Mouse (Mus musculus) erythroblast, embryonic 14.5 days (primary cell): ENCODE results near the gene Tspan32. TPM values are rescaled to one million over a fixed set of nuclear protein-coding genes. Genes with fewer than 3 reads are reported as not detected.

Experiments used
- H3K27me3 ChIP-seq: 2 replicates; pipeline ENCODE4 v1.6.1; 2012; ENCODE audit warnings: inconsistent platforms; ENCODE audit not compliant: control insufficient read depth
- H3K36me3 ChIP-seq: 2 replicates; pipeline ENCODE4 v1.6.1; 2012; ENCODE audit warnings: mild to moderate bottlenecking, inconsistent platforms; ENCODE audit not compliant: control insufficient read depth
- H3K4me1 ChIP-seq: 2 replicates; pipeline ENCODE4 v1.6.1; 2012; ENCODE audit warnings: inconsistent platforms; ENCODE audit not compliant: control insufficient read depth
- H3K4me3 ChIP-seq: replicated peaks from 2 replicates; pipeline ENCODE3; 2012; ENCODE audit warnings: moderate library complexity, mild to moderate bottlenecking, inconsistent platforms
- H3K9me3 ChIP-seq: 2 replicates; pipeline ENCODE4 v1.6.1; 2012; ENCODE audit warnings: low read length, inconsistent platforms, mixed read lengths; ENCODE audit not compliant: control insufficient read depth
- GATA1 ChIP-seq: IDR thresholded peaks from 2 replicates; pipeline ENCODE4 v1.6.1; 2012; ENCODE audit warnings: low read length, inconsistent platforms, mixed read lengths
- TAL1 ChIP-seq: IDR thresholded peaks from 3 replicates; pipeline ENCODE4 v1.6.1; 2012; ENCODE audit warnings: low read length, inconsistent platforms, mixed read lengths
- polyA plus RNA-seq: library from polyadenylated mRNA; stranded (reverse); fragments of >175 nt; gene quantifications from 2 replicates; pipeline ENCODE4 v1.2.3, GENCODE M21; 2012

Tspan32 gene
- polyA plus RNA-seq, 1 experiment, result 17.8 TPM

DNA sequence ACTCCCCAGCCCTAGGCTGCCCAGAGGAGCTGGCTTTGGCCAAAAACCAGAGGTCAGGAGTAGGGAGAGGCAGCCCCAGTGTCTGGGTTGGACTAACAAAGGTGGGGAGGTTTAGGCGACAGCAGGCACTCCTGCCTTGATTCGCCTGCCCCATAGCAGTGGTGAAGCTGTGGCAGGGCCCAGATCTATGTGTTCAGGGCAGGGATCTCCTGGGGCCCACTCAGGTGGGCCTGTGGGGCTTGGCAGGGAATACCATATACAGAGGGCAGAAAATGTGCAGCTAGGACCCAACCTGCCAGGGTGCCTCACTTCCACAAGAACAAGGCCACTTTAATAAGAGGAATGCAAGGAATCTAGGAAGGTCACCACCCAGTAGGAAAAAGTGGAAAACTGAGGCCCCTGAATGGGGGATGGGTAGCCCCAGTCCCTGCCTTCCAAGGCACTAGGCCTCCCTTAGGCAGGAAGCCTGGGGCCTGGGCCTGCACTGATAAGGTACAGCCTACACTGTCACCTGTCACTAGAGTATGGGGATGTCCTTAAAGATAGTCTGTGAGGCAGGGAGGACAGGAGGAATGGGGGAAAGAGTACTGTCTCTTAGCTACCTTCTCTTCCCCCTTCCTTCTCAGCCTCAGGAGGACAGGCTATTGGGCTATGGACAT, 1.4 kb downstream of the Tspan32 start:
- TF ChIP-seq GATA1, result peak; percentile 96
- TF ChIP-seq TAL1, result peak; percentile 93
- Histone ChIP-seq H3K27me3 (no peaks in the 10 kb centered on the region), H3K9me3 (no peaks in the 10 kb centered on the region), H3K4me3 (peak overlapping the region; percentile 78), H3K36me3 (peaks cover 57% of the 10 kb centered on the region), H3K4me1 (peaks cover 92% of the 10 kb centered on the region)

DNA sequence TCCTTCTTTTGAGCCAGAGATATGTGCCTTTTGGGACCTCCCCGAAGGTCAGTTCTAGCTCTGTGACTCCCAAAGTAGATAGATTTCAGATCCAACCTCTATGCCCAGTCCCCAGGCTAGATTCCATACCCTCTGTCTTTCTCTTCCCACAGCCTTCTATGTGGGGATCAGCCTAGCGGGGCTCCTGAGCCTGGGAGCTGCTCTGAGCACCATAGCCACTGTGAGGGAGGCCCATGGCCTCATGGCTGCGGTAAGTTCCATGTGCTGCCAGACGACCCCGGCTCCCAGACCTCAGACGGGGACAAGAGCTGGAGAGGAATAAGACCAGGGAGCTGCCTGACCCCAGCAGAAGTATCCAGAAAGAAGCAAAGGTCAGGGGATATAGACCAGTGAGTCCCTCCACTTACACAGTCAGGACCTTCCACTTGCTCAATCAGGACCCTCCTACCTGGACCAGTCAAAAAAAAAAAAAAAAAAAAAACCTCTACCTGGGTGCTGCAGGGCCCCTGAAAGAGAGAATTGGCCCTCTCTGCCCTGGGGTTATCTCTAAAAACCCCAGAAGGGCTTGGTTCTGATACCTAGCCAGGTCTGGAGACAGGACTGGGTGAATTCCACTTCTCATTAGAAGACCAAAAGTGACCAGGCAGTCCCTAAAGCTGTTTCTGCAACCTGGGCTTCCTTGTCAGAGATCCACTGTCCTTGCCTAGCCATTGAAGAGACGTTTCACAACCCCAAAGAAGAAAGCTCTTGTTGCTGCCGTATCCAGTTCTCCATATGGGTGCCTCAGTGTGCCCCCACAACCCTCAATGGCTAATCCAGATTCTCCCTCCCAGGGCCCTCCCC, 2.1 kb downstream of the Tspan32 start:
- TF ChIP-seq TAL1 (no peak), GATA1 (no peak)
- no peaks in the 10 kb centered on the region for H3K9me3 ChIP-seq
- peaks cover 92% of the 10 kb centered on the region for H3K4me1 ChIP-seq
- H3K4me3 ChIP-seq, result peak overlapping the region; percentile 78
- no peaks in the 10 kb centered on the region for H3K27me3 ChIP-seq
- H3K36me3 ChIP-seq, result peaks cover 58% of the 10 kb centered on the region

DNA sequence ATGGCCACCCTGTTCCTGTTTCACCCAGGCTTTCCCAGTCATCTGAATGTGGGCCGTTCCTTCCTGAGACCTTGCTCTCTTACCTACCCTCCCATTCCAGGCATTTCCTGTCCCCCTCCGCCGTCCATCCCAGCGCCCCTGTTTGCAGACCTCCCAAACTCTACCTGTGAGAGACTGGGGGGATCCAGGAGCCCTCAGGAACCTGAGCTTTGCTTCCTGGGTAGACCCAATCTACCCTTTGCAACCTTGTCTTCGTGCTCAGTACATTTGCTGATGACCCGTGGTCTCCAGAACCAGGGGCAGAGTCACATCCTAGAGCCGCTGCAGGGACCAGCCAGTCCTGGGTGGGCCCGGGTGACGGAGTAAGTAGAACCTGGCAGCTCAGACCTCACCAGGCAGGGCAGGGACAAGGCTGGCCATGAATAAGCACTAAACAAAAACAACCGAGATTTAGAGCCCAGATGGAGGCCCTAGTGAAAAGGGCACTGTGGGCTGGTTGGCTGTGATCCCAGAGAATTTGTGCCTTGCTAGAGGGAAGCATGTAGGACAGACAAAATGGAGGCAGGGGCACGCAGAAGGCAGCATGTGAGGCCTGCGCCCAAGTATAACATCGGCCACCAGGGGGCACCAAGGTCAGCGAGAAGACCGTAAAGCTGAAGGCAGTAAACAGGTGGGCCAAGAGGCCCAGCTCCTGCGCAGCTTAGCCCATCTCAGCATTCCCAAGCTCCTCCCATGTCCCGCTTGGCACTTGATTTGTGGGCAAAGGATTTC, 2.9 kb downstream of the Tspan32 start:
- H3K4me3 ChIP-seq, result peak overlapping the region; percentile 78
- H3K4me1 ChIP-seq, result peaks cover 92% of the 10 kb centered on the region
- TF ChIP-seq TAL1 (no peak), GATA1 (no peak)
- H3K36me3 ChIP-seq, result peaks cover 62% of the 10 kb centered on the region
- no peaks in the 10 kb centered on the region for H3K27me3 ChIP-seq
- H3K9me3 ChIP-seq, result no peaks in the 10 kb centered on the region

DNA sequence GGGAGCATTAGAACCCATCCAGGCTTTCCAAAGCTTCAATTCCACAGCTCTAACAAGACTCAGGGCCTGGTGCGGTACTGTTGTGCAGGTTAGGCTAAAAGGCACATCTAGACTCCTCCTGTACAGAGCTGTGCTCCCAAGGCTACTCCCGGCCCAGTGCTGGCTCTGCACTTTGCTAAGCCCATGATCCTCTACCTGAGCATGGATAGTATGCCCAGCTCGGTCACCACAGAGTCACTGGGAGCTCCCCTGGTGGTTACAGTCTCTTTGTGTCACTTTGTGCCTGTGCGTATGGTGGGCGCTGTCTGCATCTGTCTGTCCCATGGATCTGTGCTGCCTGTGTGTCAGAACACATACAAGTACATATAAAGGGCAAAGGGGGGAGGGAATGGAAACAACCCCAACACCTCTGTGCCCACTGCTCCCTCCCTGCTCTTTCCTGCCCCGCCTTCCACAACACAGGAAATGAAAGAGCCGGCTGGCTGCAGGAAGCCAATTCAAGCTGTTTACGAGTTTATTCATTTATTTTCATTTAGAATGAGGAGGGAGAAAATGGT, 3.6 kb downstream of the Tspan32 start:
- Histone ChIP-seq H3K4me3 (peak overlapping the region; percentile 78), H3K4me1 (peaks cover 92% of the 10 kb centered on the region), H3K9me3 (no peaks in the 10 kb centered on the region), H3K36me3 (peaks cover 62% of the 10 kb centered on the region), H3K27me3 (no peaks in the 10 kb centered on the region)
- no peak for TF ChIP-seq TAL1
- no peak for TF ChIP-seq GATA1

DNA sequence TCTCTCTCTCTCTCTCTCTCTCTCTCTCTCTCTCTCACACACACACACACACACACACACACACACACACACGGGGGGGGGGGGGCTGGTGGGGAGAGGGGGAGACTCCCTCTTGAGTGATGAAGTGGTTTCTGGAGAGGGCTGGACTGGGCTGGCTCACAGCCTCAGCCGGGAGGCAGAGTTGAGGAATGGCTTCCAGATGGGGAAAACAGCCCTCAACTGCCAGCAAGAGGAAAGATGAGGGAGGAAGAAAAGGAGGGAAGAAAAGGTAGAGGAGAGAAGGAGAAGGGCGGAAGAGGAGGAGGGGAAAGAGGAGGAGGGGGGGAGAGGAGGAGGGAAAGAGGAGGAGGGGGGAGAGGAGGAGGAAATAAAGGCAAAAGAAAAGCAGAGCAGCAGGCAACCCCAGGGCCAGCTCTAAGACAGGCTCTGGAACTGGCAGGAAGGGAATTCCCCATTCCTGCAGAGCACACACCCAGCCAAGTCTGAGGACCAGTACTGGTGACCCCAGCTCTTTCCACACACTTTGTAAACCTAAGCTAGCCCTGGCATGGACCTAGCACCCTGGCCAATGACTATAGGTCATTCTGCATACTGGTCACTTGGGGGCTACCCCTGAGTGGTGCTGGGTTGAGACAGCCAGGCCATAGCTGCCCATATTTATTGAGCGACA, 4.3 kb downstream of the Tspan32 start:
- peaks cover 62% of the 10 kb centered on the region for H3K36me3 ChIP-seq
- H3K4me1 ChIP-seq, result peaks cover 87% of the 10 kb centered on the region
- H3K4me3 ChIP-seq, result peak overlapping the region; percentile 78
- H3K27me3 ChIP-seq, result no peaks in the 10 kb centered on the region
- no peaks in the 10 kb centered on the region for H3K9me3 ChIP-seq
- TF ChIP-seq TAL1 (no peak), GATA1 (no peak)

DNA sequence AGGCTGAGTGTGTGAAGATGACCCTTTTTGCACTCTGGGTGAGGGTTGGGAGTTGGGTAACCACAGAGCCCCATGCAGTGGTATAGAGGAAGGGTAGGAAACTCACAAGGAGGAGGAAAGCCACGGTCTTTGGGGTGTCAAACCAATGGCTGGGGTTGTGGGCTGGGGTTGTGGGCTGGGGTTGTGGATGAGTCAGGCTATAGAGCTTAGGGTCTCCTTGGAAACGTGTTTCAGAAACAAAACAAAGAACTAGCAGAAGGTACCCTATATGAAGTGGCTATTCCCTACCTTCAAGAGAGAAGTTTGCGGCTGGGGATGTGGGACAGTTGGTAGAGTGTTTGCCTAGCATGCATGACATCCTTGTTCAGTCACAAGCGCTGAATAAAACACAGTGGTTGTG, 5.2 kb downstream of the Tspan32 start:
- peaks cover 62% of the 10 kb centered on the region for H3K36me3 ChIP-seq
- peaks cover 80% of the 10 kb centered on the region for H3K4me1 ChIP-seq
- no peak overlapping the region for H3K4me3 ChIP-seq
- no peaks in the 10 kb centered on the region for H3K9me3 ChIP-seq
- no peaks in the 10 kb centered on the region for H3K27me3 ChIP-seq
- TF ChIP-seq TAL1 (no peak), GATA1 (no peak)

DNA sequence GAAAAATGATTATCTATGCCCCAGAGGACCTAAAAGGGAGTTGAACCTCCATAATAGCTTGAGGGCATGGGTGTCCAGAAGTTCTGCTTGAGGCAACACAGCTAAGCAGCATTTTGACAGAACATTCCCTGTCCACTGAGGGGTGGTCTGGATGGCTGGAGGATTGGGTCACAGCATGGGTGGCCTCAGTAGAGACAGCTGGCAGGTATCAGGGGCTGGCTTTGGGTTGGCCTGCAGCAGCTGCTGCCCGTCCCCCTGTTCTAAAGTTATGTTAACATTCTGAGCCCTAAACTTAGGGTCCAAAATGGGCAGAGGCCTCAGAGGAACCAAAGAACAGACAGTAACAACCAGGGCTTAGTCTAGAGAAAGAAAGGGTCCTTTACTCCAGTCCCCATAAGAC, 6.4 kb downstream of the Tspan32 start:
- TF ChIP-seq TAL1, result no peak
- no peak for TF ChIP-seq GATA1
- Histone ChIP-seq H3K4me3 (no peak overlapping the region), H3K4me1 (peaks cover 79% of the 10 kb centered on the region), H3K27me3 (no peaks in the 10 kb centered on the region), H3K9me3 (no peaks in the 10 kb centered on the region), H3K36me3 (peaks cover 55% of the 10 kb centered on the region)

DNA sequence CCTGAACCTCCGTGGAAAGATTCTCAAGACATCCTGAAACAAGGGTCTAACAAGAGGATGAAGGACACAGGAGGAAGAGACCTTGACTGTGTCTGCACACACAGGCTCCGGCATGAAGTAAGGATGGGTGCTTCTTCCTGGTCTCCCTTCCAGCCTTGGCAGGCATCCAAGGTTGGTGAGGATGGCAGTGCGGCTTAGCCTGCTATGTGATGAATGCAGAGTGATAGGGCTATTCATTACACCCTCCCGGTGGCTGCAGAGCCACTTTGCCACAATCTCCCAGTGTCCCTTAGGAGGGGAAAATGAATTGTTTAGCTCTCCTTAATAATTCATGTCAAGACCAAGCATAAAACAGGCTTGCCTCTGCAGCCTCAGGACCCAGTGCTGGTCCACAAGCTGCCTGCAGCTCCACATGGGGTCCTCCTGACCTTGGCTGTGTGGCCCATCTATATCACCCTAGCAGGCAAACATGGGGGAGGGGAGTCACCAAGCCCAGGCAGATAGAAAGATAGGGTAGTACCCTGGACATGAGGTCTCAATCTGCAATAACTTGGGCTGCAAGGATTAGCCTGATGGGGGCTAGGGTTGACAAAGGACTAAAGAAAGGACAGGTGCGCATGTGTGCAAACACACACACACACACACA, 7.5 kb downstream of the Tspan32 start:
- H3K4me1 ChIP-seq, result peaks cover 78% of the 10 kb centered on the region
- H3K36me3 ChIP-seq, result peaks cover 51% of the 10 kb centered on the region
- no peak for TF ChIP-seq TAL1

More for the DNA sequence above, 7.5 kb downstream of the Tspan32 start:
- Histone ChIP-seq H3K9me3 (no peaks in the 10 kb centered on the region), H3K4me3 (no peak overlapping the region), H3K27me3 (no peaks in the 10 kb centered on the region)
